Mouse (Mus musculus): ENCODE measurements around the gene Atp13a3.

DNA sequence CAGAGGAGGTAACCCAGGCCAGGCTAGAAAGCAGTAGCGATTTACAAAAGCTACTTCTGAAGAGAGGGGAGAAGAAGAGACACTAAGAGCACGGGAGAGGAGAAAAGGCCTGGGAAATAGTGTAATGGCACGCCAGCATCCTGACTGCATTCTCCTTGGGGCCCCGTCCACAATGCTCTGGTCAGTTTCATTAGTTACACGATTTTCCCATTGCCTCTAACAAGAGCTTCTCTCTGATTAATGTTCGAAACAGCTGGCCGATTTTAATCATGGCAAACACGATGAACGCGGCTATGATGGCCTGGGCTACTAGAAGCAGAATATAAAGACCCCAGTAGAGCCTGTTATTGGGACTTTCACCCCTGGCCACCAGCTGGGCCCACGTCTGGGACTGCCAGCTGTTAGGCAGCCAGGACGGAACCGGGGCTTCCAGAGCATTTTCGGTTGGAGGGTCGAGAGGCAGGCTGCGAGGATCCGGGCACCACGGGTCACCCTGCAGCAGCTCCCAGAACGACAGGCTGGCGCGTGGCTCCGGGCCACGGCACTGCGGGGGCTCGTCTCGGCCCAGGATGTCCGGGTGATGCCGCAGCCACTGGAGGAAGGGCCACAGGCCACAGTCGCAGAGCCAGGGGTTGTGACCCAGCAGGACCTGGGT is 97.7 kb downstream of the Atp13a3 start:
- no peak for TF ChIP-seq CTCF (IDR thresholded peaks at IDR 0.05; ENCODE audit: extremely low read depth, insufficient read depth, low read length)
- no peak for TF ChIP-seq POLR2A (IDR thresholded peaks at IDR 0.05; ENCODE audit: extremely low read depth, insufficient read depth, low read length)
